Mouse (Mus musculus) gastrocnemius, postnatal 25 days (tissue): ENCODE data around the gene Eif4a2. TPM values are rescaled to one million over a fixed set of nuclear protein-coding genes. Genes with fewer than 3 reads are reported as not detected.
A peak's percentile ranks its signal among the peaks of the same experiment; 100 is the strongest.
"Not testable (repeated sequence)": the region's sequence is repeated elsewhere in the genome, so short reads cannot be mapped to it uniquely, and the experiment has no call there.

Experiments
- DNase-seq: peaks from one replicate; pipeline ENCODE4 v3.0.0; 2022
- long read RNA-seq, 2 experiments: library from polyadenylated mRNA; stranded (forward); transcript quantifications; one replicate each; pipeline ENCODE4 v2.0.0; 2021
- total RNA-seq, 2 experiments: library from RNA; stranded (reverse); gene quantifications; 1 replicate in 1 of 2; 2 replicates in 1 of 2; pipeline ENCODE4 v1.2.3; 2021

Eif4a2 gene
- total RNA-seq, result 100 to 1,000 TPM; 362 to 414 TPM
- long read RNA-seq, experiment 1, transcript Eif4a2-201 (11 exons, 2,208 nt), result major isoform, 212 of 341 reads
- long read RNA-seq, experiment 1, transcript Eif4a2-203 (11 exons, 1,227 nt), result minor isoform, 65 of 341 reads
- long read RNA-seq, experiment 1, partial matches to known transcripts, result 15 of 341 reads
- long read RNA-seq, experiment 1, other reads (novel, unspliced or antisense), result 41 of 341 reads
- long read RNA-seq, experiment 2, transcript Eif4a2-203 (11 exons, 1,227 nt), result minor isoform, 81 of 423 reads
- long read RNA-seq, experiment 2, transcript Eif4a2-201 (11 exons, 2,208 nt), result major isoform, 277 of 423 reads
- long read RNA-seq, experiment 2, partial matches to known transcripts, result 17 of 423 reads
- long read RNA-seq, experiment 2, other reads (novel, unspliced or antisense), result 41 of 423 reads

GRCm38 (mm10) chr16:23107231-23107942 is at the start of gene Eif4a2:
TSS of gene Eif4a2 (plus strand) at chr16:23107444.
- DNase-seq, result peak; percentile 93

- DNase-seq, result not testable (repeated sequence)
These were observed 49.4 kb upstream of the Eif4a2 start, which contains the start of gene Kng1 for GRCm38 (mm10) chr16:23057668-23058447. TSS of gene Kng1 (plus strand) at chr16:23057865.

GRCm38 (mm10) chr16:23059630-23060029 is 47.6 kb upstream of the Eif4a2 start:
- not testable (repeated sequence) for DNase-seq

- not testable (repeated sequence) for DNase-seq
These were observed 46.4 kb upstream of the Eif4a2 start for GRCm38 (mm10) chr16:23060781-23061325.

- DNase-seq, result not testable (repeated sequence)
These were observed 29.7 kb upstream of the Eif4a2 start for GRCm38 (mm10) chr16:23077516-23077915.

- DNase-seq, result not testable (repeated sequence)
These were observed 20.1 kb upstream of the Eif4a2 start for GRCm38 (mm10) chr16:23087159-23087558.

- not testable (repeated sequence) for DNase-seq
These were observed 19.5 kb upstream of the Eif4a2 start for GRCm38 (mm10) chr16:23087712-23088111.

GRCm38 (mm10) chr16:23088491-23088890 is 18.8 kb upstream of the Eif4a2 start:
- DNase-seq, result not testable (repeated sequence)

- DNase-seq, result not testable (repeated sequence)
These were observed 15.9 kb upstream of the Eif4a2 start for GRCm38 (mm10) chr16:23091345-23091744.

GRCm38 (mm10) chr16:23093321-23093953 is 13.8 kb upstream of the Eif4a2 start:
- DNase-seq, result no peak

- no peak for DNase-seq
These were observed 13.1 kb upstream of the Eif4a2 start for GRCm38 (mm10) chr16:23094136-23094535.

- not testable (repeated sequence) for DNase-seq
These were observed 11.7 kb upstream of the Eif4a2 start for GRCm38 (mm10) chr16:23095581-23095980.

GRCm38 (mm10) chr16:23096886-23097285 is 10.4 kb upstream of the Eif4a2 start:
- DNase-seq, result not testable (repeated sequence)

- DNase-seq, result not testable (repeated sequence)
These were observed 9.7 kb upstream of the Eif4a2 start for GRCm38 (mm10) chr16:23097290-23098104.

GRCm38 (mm10) chr16:23098105-23098452 is 9.2 kb upstream of the Eif4a2 start:
- DNase-seq, result not testable (repeated sequence)

GRCm38 (mm10) chr16:23099632-23100031 is 7.6 kb upstream of the Eif4a2 start:
- DNase-seq, result no peak

- DNase-seq, result no peak
These were observed 7.1 kb upstream of the Eif4a2 start for GRCm38 (mm10) chr16:23100099-23100575.

- no peak for DNase-seq
These were observed 6.6 kb upstream of the Eif4a2 start for GRCm38 (mm10) chr16:23100613-23101012.

GRCm38 (mm10) chr16:23102340-23103037 is 4.8 kb upstream of the Eif4a2 start:
- DNase-seq, result no peak
